Mouse (Mus musculus) liver, embryonic 14.5 days (tissue): ENCODE measurements at regions not wholly inside any gene's neighbourhood (a gene's known extent, or its start where the extent isn't known, plus 50 kb on each side); places are given as distances from the start of the nearest gene placed in this dataset.
A peak's percentile ranks its signal among the peaks of the same experiment; 100 is the strongest.

Experiments used
- ATAC-seq: fragments of 200-750 bp; cut with Nextera tagmentation; 2 replicates; pipeline ENCODE4 v1.8.0; 2017; ENCODE audit warnings: moderate number of reproducible peaks, mild to moderate bottlenecking, moderate library complexity; ENCODE audit not compliant: insufficient read depth
- DNase-seq, 3 experiments: peaks; one replicate each; pipeline ENCODE4 v3.0.0-alpha.2; 2012 to 2013; ENCODE audit warnings: low read depth in 3 of 3, low spot score in 3 of 3
- H3K27ac ChIP-seq: fragments of 300-500 bp; sonication (generic); 2 replicates; pipeline ENCODE4 v1.5.1; 2014; ENCODE audit warnings: moderate library complexity, mild to moderate bottlenecking, control low read depth, inconsistent platforms
- H3K27me3 ChIP-seq: fragments of 300-500 bp; sonication (generic); 2 replicates; pipeline ENCODE4 v1.6.1; 2014; ENCODE audit warnings: mild to moderate bottlenecking, low read length, moderate library complexity; ENCODE audit not compliant: control insufficient read depth, insufficient read depth
- H3K36me3 ChIP-seq: fragments of 300-500 bp; sonication (generic); replicated peaks from 2 replicates; pipeline ENCODE4 v1.6.1; 2014; ENCODE audit warnings: low read depth; ENCODE audit not compliant: control insufficient read depth, insufficient read depth
- H3K4me1 ChIP-seq, 2 experiments: fragments of 200-500 bp in 1 of 2; fragments of 300-500 bp in 1 of 2; sonication (generic) in 1 of 2; replicated peaks; 2 replicates each; pipeline ENCODE4 v1.6.1; 2012 to 2014; ENCODE audit warnings: antibody characterized with exemption in 1 of 2, inconsistent platforms in 1 of 2, low read length in 1 of 2; ENCODE audit not compliant: control insufficient read depth in 2 of 2, insufficient read depth in 2 of 2
- H3K4me2 ChIP-seq: fragments of 300-500 bp; sonication (generic); 2 replicates; pipeline ENCODE4 v1.6.1; 2014; ENCODE audit warnings: low read depth, mild to moderate bottlenecking, control low read depth, moderate library complexity
- H3K4me3 ChIP-seq, 2 experiments: fragments of 200-500 bp in 1 of 2; fragments of 300-500 bp in 1 of 2; sonication (generic) in 1 of 2; 2 replicates each; pipeline ENCODE4 v1.5.1; 2012 to 2014; ENCODE audit warnings: low read depth in 2 of 2, low read length in 2 of 2, mild to moderate bottlenecking in 2 of 2, control low read depth in 1 of 2, inconsistent platforms in 1 of 2, moderate library complexity in 1 of 2; ENCODE audit not compliant: insufficient read depth in 1 of 2
- H3K9ac ChIP-seq: fragments of 300-500 bp; sonication (generic); replicated peaks from 2 replicates; pipeline ENCODE4 v1.6.1; 2014; ENCODE audit warnings: mild to moderate bottlenecking, control low read depth, moderate library complexity
- H3K9me3 ChIP-seq: fragments of 300-500 bp; sonication (generic); 2 replicates; pipeline ENCODE4 v1.6.1; 2016; ENCODE audit warnings: low read length, mixed read lengths; ENCODE audit not compliant: control insufficient read depth
- CTCF ChIP-seq: IDR thresholded peaks from 2 replicates; pipeline ENCODE4 v1.5.1; 2016; ENCODE audit warnings: antibody characterized with exemption, low read depth, control low read depth
- EP300 ChIP-seq: IDR thresholded peaks from 2 replicates; pipeline ENCODE4 v1.6.1; 2016; ENCODE audit warnings: antibody characterized with exemption, low read depth
- WGBS: fragments of 180-500 bp; shearing (Covaris S2); extraction: QIAGEN DNeasy Blood & Tissue Kit; methylation state at CpG from one replicate; pipeline ENCODE4 v1.1.7; 2014; ENCODE audit not compliant: insufficient replicate concordance; 5-methylcytosine and 5-hydroxymethylcytosine counted together

DNA sequence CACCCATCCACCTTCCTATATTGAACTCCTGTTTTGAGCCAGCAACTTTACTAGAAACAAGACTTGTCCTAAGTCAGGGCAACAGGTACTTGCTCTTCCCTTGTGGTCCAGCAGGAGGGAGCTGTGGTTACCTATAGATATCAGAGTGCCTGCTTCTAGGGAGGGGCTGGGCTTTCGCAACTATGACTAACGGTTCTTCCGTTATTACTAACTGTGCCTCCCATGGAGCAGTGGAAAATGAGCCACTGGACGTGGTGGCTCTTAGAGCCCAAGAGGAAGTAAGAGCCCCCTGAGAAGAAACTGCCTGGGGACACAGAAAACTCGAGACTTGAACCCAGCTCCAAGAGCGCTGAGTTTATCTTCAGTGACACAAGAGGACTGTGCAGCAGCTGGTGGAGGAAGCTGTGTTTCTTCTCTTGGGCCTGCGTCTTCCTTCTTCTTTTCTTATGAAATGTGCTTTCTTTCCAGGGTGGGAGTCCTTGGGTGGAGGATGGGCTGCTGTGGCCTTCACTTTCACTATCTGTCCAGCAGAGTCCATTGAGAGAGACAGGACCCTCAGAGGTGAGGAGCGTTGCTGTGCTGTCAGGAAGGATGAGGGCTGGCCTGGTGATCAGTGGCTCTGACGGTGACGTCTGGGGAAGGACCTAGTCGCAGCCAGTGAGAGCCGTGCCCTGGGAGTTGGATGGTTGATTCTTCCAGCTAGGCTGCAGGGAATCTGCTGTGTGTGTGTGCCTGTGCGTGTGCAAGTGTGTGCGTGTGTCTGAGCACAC is 222.7 kb upstream of the Nxpe4 start:
- no peak for TF ChIP-seq CTCF
- TF ChIP-seq EP300 = no peak
- Histone ChIP-seq H3K9me3 (no peaks in the 10 kb centered on the region), H3K4me1 (no peaks in the 10 kb centered on the region), H3K36me3 (no peaks in the 10 kb centered on the region), H3K4me3 (no peak overlapping the region), H3K27ac (no peak overlapping the region), H3K4me2 (no peak overlapping the region), H3K27me3 (no peaks in the 10 kb centered on the region), H3K9ac (no peak overlapping the region)
- 45% methylated on average over 14 of the region's 14 CpGs for WGBS
- DNase-seq (peak in 1 of 3 experiments; percentile 11), ATAC-seq (no peak)

DNA sequence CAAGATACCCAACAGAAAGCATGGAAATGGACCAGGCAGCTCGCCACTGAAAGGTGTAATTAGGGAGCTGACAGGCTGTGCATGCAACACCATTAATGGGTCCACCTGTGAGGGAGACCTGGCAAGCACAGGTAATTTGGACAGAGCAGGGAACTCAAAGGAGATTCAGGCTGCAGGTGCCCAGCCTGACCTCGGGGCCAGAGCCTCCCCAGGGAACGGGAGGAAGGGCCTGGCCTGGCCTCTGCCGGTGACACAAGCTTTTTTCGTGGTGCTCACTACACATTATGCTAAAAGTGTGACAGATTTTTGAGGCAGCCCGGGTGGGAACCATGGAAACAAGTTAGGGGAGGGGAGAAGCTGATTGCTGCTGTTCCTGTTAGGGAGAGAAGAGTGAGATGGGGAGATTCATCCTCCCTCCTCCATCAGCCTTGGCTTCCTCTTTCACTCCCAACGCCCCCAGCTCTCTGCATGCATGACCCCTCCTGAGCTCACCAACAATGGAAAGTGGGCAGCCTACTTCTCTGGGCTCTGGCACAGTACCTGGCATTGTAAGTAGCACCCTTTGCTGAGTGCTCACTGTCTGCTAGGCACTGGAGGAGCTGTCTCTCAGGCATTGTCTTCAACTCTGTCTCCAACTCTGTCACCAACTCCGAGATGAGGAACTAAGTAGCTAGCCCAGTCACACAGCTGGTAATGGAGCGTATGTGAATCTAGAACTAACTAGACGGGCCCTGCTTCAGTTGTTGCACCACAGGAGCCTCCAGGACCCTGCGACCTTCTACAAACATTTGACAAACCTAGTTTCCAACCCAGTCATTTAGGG is 218.9 kb upstream of the Nxpe4 start:
- no peaks in the 10 kb centered on the region for H3K9me3 ChIP-seq
- H3K4me2 ChIP-seq = no peak overlapping the region
- 53% methylated on average over 11 of the region's 11 CpGs for WGBS
- H3K4me1 ChIP-seq = no peaks in the 10 kb centered on the region
- DNase-seq = no peak
- ATAC-seq = no peak
- H3K36me3 ChIP-seq = no peaks in the 10 kb centered on the region
- H3K4me3 ChIP-seq = no peak overlapping the region
- no peak overlapping the region for H3K27ac ChIP-seq
- H3K9ac ChIP-seq = no peak overlapping the region
- H3K27me3 ChIP-seq = no peaks in the 10 kb centered on the region
- TF ChIP-seq EP300 (no peak), CTCF (no peak)

DNA sequence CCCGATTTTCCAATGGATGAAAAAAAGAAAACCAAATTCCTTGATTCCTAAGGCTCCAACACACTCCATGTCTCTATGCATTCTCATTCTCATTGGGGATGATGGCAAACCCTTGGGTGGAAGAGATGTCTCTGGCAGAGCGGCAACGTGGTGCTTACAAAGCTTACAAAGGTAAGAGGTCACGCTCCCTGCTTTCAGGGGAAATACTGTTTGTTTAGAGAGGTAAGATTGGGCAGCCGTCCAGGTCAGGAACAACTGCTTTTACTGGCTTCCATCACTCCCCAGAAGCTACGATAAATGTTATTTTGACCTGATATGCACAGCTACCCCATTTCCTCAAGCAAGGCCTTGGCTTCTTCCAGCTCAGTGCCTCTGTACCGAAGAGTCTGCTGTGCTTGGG is 215.6 kb upstream of the Nxpe4 start:
- no peaks in the 10 kb centered on the region for H3K4me1 ChIP-seq
- no peak overlapping the region for H3K27ac ChIP-seq
- H3K27me3 ChIP-seq = no peaks in the 10 kb centered on the region
- no peak overlapping the region for H3K9ac ChIP-seq
- ATAC-seq = no peak
- TF ChIP-seq EP300 = no peak
- no peak for TF ChIP-seq CTCF
- no peak overlapping the region for H3K4me2 ChIP-seq
- no peak overlapping the region for H3K4me3 ChIP-seq
- DNase-seq = no peak
- H3K9me3 ChIP-seq = no peaks in the 10 kb centered on the region
- 58% methylated on average over 7 of the region's 7 CpGs for WGBS
- no peaks in the 10 kb centered on the region for H3K36me3 ChIP-seq

DNA sequence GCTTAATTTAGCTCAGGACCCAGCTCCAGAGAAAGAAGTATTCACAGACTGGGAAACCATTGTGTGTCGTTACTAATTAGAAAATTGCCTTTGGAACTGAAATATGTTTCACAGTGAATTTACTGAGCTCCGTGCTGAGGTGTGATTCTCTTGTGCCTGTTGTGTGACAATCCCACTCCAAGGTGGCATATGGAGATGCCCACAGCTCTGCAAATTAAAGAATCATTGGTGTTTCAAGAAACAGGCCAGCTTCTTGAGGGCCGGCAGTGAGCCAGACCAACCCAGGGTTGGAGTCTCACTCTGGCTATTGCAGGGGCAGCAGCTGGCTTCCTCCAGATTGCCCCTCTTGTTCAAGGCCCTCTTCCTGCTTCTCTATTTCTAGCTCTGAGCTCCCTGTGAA is 203.9 kb upstream of the Nxpe4 start:
- DNase-seq = no peak
- TF ChIP-seq CTCF (no peak), EP300 (no peak)
- H3K4me3 ChIP-seq = no peak overlapping the region
- no peaks in the 10 kb centered on the region for H3K27me3 ChIP-seq
- no peaks in the 10 kb centered on the region for H3K9me3 ChIP-seq
- no peak overlapping the region for H3K4me2 ChIP-seq
- no peak overlapping the region for H3K9ac ChIP-seq
- ATAC-seq = no peak
- H3K27ac ChIP-seq = no peak overlapping the region
- H3K36me3 ChIP-seq = no peaks in the 10 kb centered on the region
- WGBS = 64% methylated on average over 3 of the region's 3 CpGs
- H3K4me1 ChIP-seq = no peaks in the 10 kb centered on the region

DNA sequence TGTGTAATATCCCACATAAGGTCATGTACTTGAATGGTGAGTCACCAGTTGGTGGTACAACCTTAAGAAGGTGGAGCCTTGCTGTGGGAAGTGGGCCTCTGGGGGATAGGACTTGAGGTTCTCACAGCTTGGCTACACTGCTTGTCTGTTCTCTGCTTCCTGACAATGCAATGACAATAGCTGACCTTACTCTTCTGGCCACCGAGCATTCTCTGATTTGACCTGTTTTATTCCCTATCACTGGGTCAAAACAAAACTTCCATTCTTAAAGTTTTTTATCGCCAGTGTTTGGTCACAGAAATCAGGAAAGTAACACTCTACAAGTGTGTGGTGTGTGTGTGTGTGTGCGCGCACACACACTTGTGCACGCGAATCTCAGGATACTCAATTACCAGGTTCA is 203.0 kb upstream of the Nxpe4 start:
- Histone ChIP-seq H3K4me2 (no peak overlapping the region), H3K27me3 (no peaks in the 10 kb centered on the region), H3K27ac (no peak overlapping the region), H3K4me3 (no peak overlapping the region), H3K9me3 (no peaks in the 10 kb centered on the region), H3K9ac (no peak overlapping the region), H3K36me3 (no peaks in the 10 kb centered on the region), H3K4me1 (no peaks in the 10 kb centered on the region)
- ATAC-seq (no peak), DNase-seq (no peak)
- no peak for TF ChIP-seq CTCF
- TF ChIP-seq EP300 = no peak
- WGBS = 78% methylated on average over 6 of the region's 6 CpGs
